22 mouse cellular contexts compared by ENCODE assay signal in the genomic region with DNA sequence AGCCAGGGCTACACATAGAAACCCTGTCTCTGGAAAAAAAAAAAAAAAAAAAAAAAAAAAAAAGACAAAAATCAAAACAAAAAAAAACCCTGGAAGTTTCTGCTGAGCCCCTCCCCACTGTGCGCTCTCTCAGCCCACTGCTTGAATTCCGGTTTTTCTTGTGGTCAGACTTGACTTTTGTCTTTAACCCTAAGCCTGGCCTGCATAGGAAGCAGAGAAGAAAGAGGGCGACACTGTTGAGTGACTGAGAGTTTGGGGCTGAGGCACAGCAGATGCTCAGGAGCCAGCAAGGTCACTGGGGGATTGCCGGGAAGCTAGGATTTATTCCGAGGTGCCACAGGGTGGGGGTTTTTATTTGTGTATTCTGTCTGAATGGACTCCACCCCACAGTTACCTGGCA. TPM values are rescaled to one million over a fixed set of nuclear protein-coding genes. Genes with fewer than 3 reads are reported as not detected.
DNase-seq lines count a peak whose midpoint lies in the region; ATAC-seq and TF ChIP-seq lines count a peak whose summit lies in the region.
"Had no signal": no experiment of that assay in that cellular context is flagged by ENCODE, and none has a peak within 500 bp of the region (broad histone marks: within the 10 kb centered on the region; RNA-seq: fewer than 3 reads in every experiment).

No protein-coding gene starts in this region.

- H3K4me3 ChIP-seq in kidney, embryonic 15.5 days (replicated peaks) = no peak overlapping the region
- H3K4me3 ChIP-seq in bone marrow macrophage, adult 2 months (ENCODE audit: insufficient read depth, low read length) = peak overlapping the region; percentile 36
- H3K4me3 ChIP-seq: embryonic facial prominence, embryonic 10.5 days; hindbrain, embryonic 12.5 days; liver, embryonic 15.5 days; stomach, embryonic 15.5 days had no signal

- no peak for TF ChIP-seq POLR2A in bone marrow macrophage, adult 2 months (IDR thresholded peaks at IDR 0.05; ENCODE audit: borderline replicate concordance, low read depth, low read length)

- no peak overlapping the region for H3K4me2 ChIP-seq in kidney, embryonic 15.5 days
- H3K4me2 ChIP-seq: hindbrain, embryonic 12.5 days; liver, embryonic 15.5 days; stomach, embryonic 15.5 days had no signal

- no peak for TF ChIP-seq CTCF in bone marrow macrophage, adult 2 months (IDR thresholded peaks at IDR 0.05; ENCODE audit: low read depth, low read length)

- peaks cover 30% of the 10 kb centered on the region for H3K4me1 ChIP-seq in kidney, embryonic 15.5 days
- peaks cover 35% of the 10 kb centered on the region for H3K4me1 ChIP-seq in bone marrow macrophage, adult 2 months (ENCODE audit: control insufficient read depth, insufficient read depth, low read length)

- 21% methylated on average over 5 of the region's 5 CpGs for WGBS in kidney, embryonic 15.5 days

- no peak for ATAC-seq in kidney, embryonic 15.5 days (replicated peaks; ENCODE audit: low FRiP score)
- 0 out of 2 replicates have a peak, but pooled peaks have one; percentile 24 for ATAC-seq in megakaryocyte progenitor cell, adult 5-6 weeks (replicated peaks; ENCODE audit: poor library complexity)
- ATAC-seq: forebrain, embryonic 14.5 days; intestine, postnatal 0 days; lung, postnatal 0 days; Patski had no signal

- peak; percentile 9 for DNase-seq in kidney, postnatal 10 days
- DNase-seq in ES-CJ7 (ENCODE audit: low read depth, low spot score) = peak; percentile 88
- no peak for DNase-seq in urinary bladder, postnatal 36 days (ENCODE audit: low spot score in 2 of 2)
- DNase-seq in urinary bladder, adult 18-20 months (ENCODE audit: low spot score in 2 of 2) = no peak
- no peak for DNase-seq in layer of hippocampus, postnatal 10 days (ENCODE audit: low spot score in 2 of 2)
- DNase-seq: cerebellum, adult 18-20 months; cerebellum, postnatal 36 days; heart, adult 11 months; kidney, postnatal 4 days; right cerebral cortex, postnatal 25 days; thymus, postnatal 25 days had no signal

- H3K9me3 ChIP-seq in kidney, embryonic 15.5 days (replicated peaks) = no peaks in the 10 kb centered on the region
- H3K9me3 ChIP-seq: embryonic facial prominence, embryonic 10.5 days; hindbrain, embryonic 12.5 days; liver, embryonic 15.5 days; stomach, embryonic 15.5 days had no signal

- H3K9ac ChIP-seq in kidney, embryonic 15.5 days = no peak overlapping the region
- H3K9ac ChIP-seq: hindbrain, embryonic 12.5 days; liver, embryonic 15.5 days; stomach, embryonic 15.5 days had no signal

- H3K36me3 ChIP-seq in kidney, embryonic 15.5 days = peaks cover 13% of the 10 kb centered on the region

- H3K27me3 ChIP-seq in kidney, embryonic 15.5 days = no peaks in the 10 kb centered on the region
- H3K27me3 ChIP-seq: hindbrain, embryonic 12.5 days; liver, embryonic 15.5 days; Patski; stomach, embryonic 15.5 days had no signal

- no peak overlapping the region for H3K27ac ChIP-seq in kidney, embryonic 15.5 days
- H3K27ac ChIP-seq in bone marrow macrophage, adult 2 months (ENCODE audit: insufficient read depth, low read depth, low read length) = peak overlapping the region; percentile 94
- H3K27ac ChIP-seq: embryonic facial prominence, embryonic 10.5 days; hindbrain, embryonic 12.5 days; liver, embryonic 15.5 days; stomach, embryonic 15.5 days had no signal

RNA-seq across cellular contexts. Expression of gene Tkt, which starts 31.7 kb away (rescaled TPM):
- polyA plus RNA-seq in kidney, embryonic 15.5 days (2015; fragmentation: Nextera tagmentation; extraction: Ambion mirVana) = 275 and 297 TPM in 2 replicates
- polyA plus RNA-seq in bone marrow macrophage, adult 2 months (2012; ENCODE audit: insufficient read depth, insufficient read length, missing spikeins) = 305 and 412 TPM in 2 replicates
- 220 and 295 TPM in 2 replicates for total RNA-seq in megakaryocyte progenitor cell, adult 5-6 weeks (2015)
- 788 and 880 TPM in 2 replicates for total RNA-seq in megakaryocyte progenitor cell, adult 5-6 weeks (2017)
- 100 to 1,000 TPM; 208 to 226 TPM for total RNA-seq in layer of hippocampus, postnatal 10 days (2021)

RNA-seq across cellular contexts. Expression of gene Prkcd, which starts 46.1 kb away (rescaled TPM):
- polyA plus RNA-seq in kidney, embryonic 15.5 days (2015; fragmentation: Nextera tagmentation; extraction: Ambion mirVana) = 47.5 and 50.6 TPM in 2 replicates
- polyA plus RNA-seq in bone marrow macrophage, adult 2 months (2012; ENCODE audit: insufficient read depth, insufficient read length, missing spikeins) = 404 TPM in 2 replicates
- 71.8 and 84.3 TPM in 2 replicates for total RNA-seq in megakaryocyte progenitor cell, adult 5-6 weeks (2015)
- total RNA-seq in megakaryocyte progenitor cell, adult 5-6 weeks (2017) = 106 and 118 TPM in 2 replicates
- 10 to 100 TPM; 37.2 to 38.6 TPM for total RNA-seq in layer of hippocampus, postnatal 10 days (2021)

Comparison
In these comparisons a context has a peak if more than half of its experiments do, and no peak if none do; other contexts are left out.
1. DNase-seq: peak in kidney, postnatal 10 days (single experiment) and ES-CJ7 (single experiment); none in urinary bladder, postnatal 36 days (0 of 2), urinary bladder, adult 18-20 months (0 of 2) and layer of hippocampus, postnatal 10 days (0 of 2).